ENCODE assay signal across 10 mouse cellular contexts in the genomic region with DNA sequence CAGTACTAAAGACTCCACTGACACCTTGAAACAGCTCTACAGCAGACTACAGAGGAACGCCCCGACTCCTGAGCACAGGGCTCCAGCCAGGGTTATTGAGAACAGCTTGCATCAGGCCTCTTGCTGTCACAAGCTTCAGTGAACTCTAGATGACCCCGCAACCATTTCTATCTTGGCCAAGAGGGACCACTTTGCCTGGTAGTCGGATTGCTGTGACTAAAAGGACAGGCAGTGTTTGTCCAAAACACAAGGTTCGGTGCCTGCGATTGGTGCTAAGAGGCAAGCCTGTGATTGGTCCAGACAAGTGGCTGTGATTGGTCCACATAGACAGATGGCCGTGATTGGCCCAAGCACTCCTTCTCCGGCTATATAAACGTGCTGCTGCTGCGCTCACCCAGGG. TPM values are rescaled to one million over a fixed set of nuclear protein-coding genes. Genes with fewer than 3 reads are reported as not detected.
A peak's percentile ranks its signal among the peaks of the same experiment; 100 is the strongest.
DNase-seq lines count a peak whose midpoint lies in the region; ATAC-seq and TF ChIP-seq lines count a peak whose summit lies in the region.
"Had no signal": no experiment of that assay in that cellular context is flagged by ENCODE, and none has a peak within 500 bp of the region (broad histone marks: within the 10 kb centered on the region; RNA-seq: fewer than 3 reads in every experiment).

No protein-coding gene starts in this region.

- no peaks in the 10 kb centered on the region for H3K36me3 ChIP-seq in kidney, postnatal 0 days (ENCODE audit: insufficient read depth, low read length)
- no peaks in the 10 kb centered on the region for H3K36me3 ChIP-seq in limb, embryonic 10.5 days
- H3K36me3 ChIP-seq in neural tube, embryonic 15.5 days = no peaks in the 10 kb centered on the region
- H3K36me3 ChIP-seq in midbrain, embryonic 10.5 days = no peaks in the 10 kb centered on the region

- no peak overlapping the region for H3K9ac ChIP-seq in kidney, postnatal 0 days (ENCODE audit: low read depth, low read length)
- H3K9ac ChIP-seq in neural tube, embryonic 15.5 days (replicated peaks) = no peak overlapping the region

- no peak overlapping the region for H3K4me2 ChIP-seq in kidney, postnatal 0 days (ENCODE audit: low read length)
- H3K4me2 ChIP-seq in neural tube, embryonic 15.5 days = peak overlapping the region; percentile 27; the same call in 1 of the 2 replicates

- no peak for ATAC-seq in kidney, postnatal 0 days (replicated peaks; ENCODE audit: low FRiP score, low read depth)
- ATAC-seq in neural tube, embryonic 15.5 days (ENCODE audit: low FRiP score) = peak; percentile 50

- no peak overlapping the region for H3K4me3 ChIP-seq in kidney, postnatal 0 days (replicated peaks; ENCODE audit: low read depth, low read length)
- no peak overlapping the region for H3K4me3 ChIP-seq in limb, embryonic 10.5 days
- H3K4me3 ChIP-seq in neural tube, embryonic 15.5 days (replicated peaks) = no peak overlapping the region
- H3K4me3 ChIP-seq in midbrain, embryonic 10.5 days = no peak overlapping the region
- H3K4me3 ChIP-seq: left cerebral cortex, adult 2 months had no signal

- H3K27me3 ChIP-seq in kidney, postnatal 0 days (ENCODE audit: insufficient read depth, low read length) = no peaks in the 10 kb centered on the region
- H3K27me3 ChIP-seq in limb, embryonic 10.5 days (ENCODE audit: low read depth, poor library complexity, severe bottlenecking) = peaks cover 15% of the 10 kb centered on the region; the same call in 1 of the 2 replicates
- no peaks in the 10 kb centered on the region for H3K27me3 ChIP-seq in neural tube, embryonic 15.5 days (replicated peaks)
- H3K27me3 ChIP-seq in midbrain, embryonic 10.5 days (ENCODE audit: low read depth, poor library complexity, severe bottlenecking) = 0 out of 2 replicates have a peak, but pooled peaks cover 11% of the 10 kb centered on the region

- DNase-seq in kidney, postnatal 0 days (ENCODE audit: low spot score) = peak; percentile 28
- DNase-seq in kidney, adult 11 months = no peak
- DNase-seq in embryo, embryonic 10.5 days (ENCODE audit: low spot score) = peak; percentile 55
- DNase-seq in limb, embryonic 10.5 days (ENCODE audit: low spot score) = peak; percentile 49
- DNase-seq in right cerebral cortex, postnatal 36 days (ENCODE audit: low spot score in 2 of 2) = no peak
- no peak for DNase-seq in midbrain, embryonic 10.5 days (ENCODE audit: low spot score)
- DNase-seq: cerebellum, postnatal 10 days; kidney, postnatal 10 days had no signal

- no peak for TF ChIP-seq CTCF in kidney, postnatal 0 days (IDR thresholded peaks at IDR 0.05; ENCODE audit: low read depth)

- no peak overlapping the region for H3K27ac ChIP-seq in kidney, postnatal 0 days
- no peak overlapping the region for H3K27ac ChIP-seq in limb, embryonic 10.5 days
- H3K27ac ChIP-seq in neural tube, embryonic 15.5 days (replicated peaks) = no peak overlapping the region
- H3K27ac ChIP-seq in midbrain, embryonic 10.5 days (replicated peaks) = no peak overlapping the region
- H3K27ac ChIP-seq: left cerebral cortex, adult 2 months had no signal

- H3K4me1 ChIP-seq in kidney, postnatal 0 days (replicated peaks; ENCODE audit: insufficient read depth, low read length) = no peaks in the 10 kb centered on the region
- peaks cover 11% of the 10 kb centered on the region for H3K4me1 ChIP-seq in limb, embryonic 10.5 days
- peaks cover 38% of the 10 kb centered on the region for H3K4me1 ChIP-seq in neural tube, embryonic 15.5 days
- peaks cover 30% of the 10 kb centered on the region for H3K4me1 ChIP-seq in midbrain, embryonic 10.5 days

- no peaks in the 10 kb centered on the region for H3K9me3 ChIP-seq in kidney, postnatal 0 days (replicated peaks; ENCODE audit: low read length)
- no peaks in the 10 kb centered on the region for H3K9me3 ChIP-seq in limb, embryonic 10.5 days (replicated peaks)
- no peaks in the 10 kb centered on the region for H3K9me3 ChIP-seq in neural tube, embryonic 15.5 days (replicated peaks)
- no peaks in the 10 kb centered on the region for H3K9me3 ChIP-seq in midbrain, embryonic 10.5 days (replicated peaks)

- WGBS in kidney, postnatal 0 days = 58% methylated on average over 10 of the region's 10 CpGs
- WGBS in limb, embryonic 10.5 days = 63% methylated on average over 10 of the region's 10 CpGs
- 50% methylated on average over 10 of the region's 10 CpGs for WGBS in neural tube, embryonic 15.5 days
- 85% methylated on average over 10 of the region's 10 CpGs for WGBS in midbrain, embryonic 10.5 days

RNA-seq across cellular contexts. Expression of a gene that starts 16.8 kb away (rescaled TPM):
- 2.0 and 2.3 TPM in 2 replicates for polyA plus RNA-seq in kidney, postnatal 0 days (2015; fragmentation: Nextera tagmentation; extraction: Ambion mirVana)
- 1.6 and 2.2 TPM in 2 replicates for polyA plus RNA-seq in limb, embryonic 10.5 days (2016; fragmentation: Nextera tagmentation; extraction: Ambion mirVana)
- 10.1 and 12.3 TPM in 2 replicates for polyA plus RNA-seq in neural tube, embryonic 15.5 days (2015; fragmentation: Nextera tagmentation; extraction: Ambion mirVana)
- polyA plus RNA-seq in midbrain, embryonic 10.5 days (2016; fragmentation: Nextera tagmentation; extraction: Ambion mirVana) = 1.7 and 3.0 TPM in 2 replicates

Comparison
In these comparisons a context has a peak if more than half of its experiments do, and no peak if none do; other contexts are left out.
1. DNase-seq: peak in kidney, postnatal 0 days (single experiment), embryo, embryonic 10.5 days (single experiment) and limb, embryonic 10.5 days (single experiment); none in kidney, adult 11 months (single experiment), right cerebral cortex, postnatal 36 days (0 of 2) and midbrain, embryonic 10.5 days (single experiment).